Mouse (Mus musculus) ES-Bruce4 (cell line): Measurements from ENCODE around the gene Ubc. TPM values are rescaled to one million over a fixed set of nuclear protein-coding genes. Genes with fewer than 3 reads are reported as not detected.
A peak's percentile ranks its signal among the peaks of the same experiment; 100 is the strongest.

Source experiments
- H3K27ac ChIP-seq: 2 replicates; pipeline ENCODE4 v1.5.1; 2012; ENCODE audit warnings: low read length, inconsistent platforms; ENCODE audit not compliant: insufficient read depth
- H3K27me3 ChIP-seq: 2 replicates; pipeline ENCODE4 v1.6.1; 2012; ENCODE audit warnings: mild to moderate bottlenecking, low read length, inconsistent platforms; ENCODE audit not compliant: control insufficient read depth, poor library complexity, insufficient read depth, severe bottlenecking
- H3K36me3 ChIP-seq: 2 replicates; pipeline ENCODE4 v1.6.1; 2012; ENCODE audit warnings: inconsistent platforms, mild to moderate bottlenecking, low read length, moderate library complexity; ENCODE audit not compliant: control insufficient read depth, poor library complexity, insufficient read depth, severe bottlenecking
- H3K4me1 ChIP-seq: one replicate; pipeline ENCODE4 v1.8.1; 2011; ENCODE audit warnings: low read length; ENCODE audit not compliant: control insufficient read depth, insufficient read depth
- H3K4me3 ChIP-seq: 2 replicates; pipeline ENCODE4 v1.5.1; 2011; ENCODE audit warnings: low read depth, mild to moderate bottlenecking, low read length
- H3K9ac ChIP-seq: 2 replicates; pipeline ENCODE4 v1.6.1; 2012; ENCODE audit warnings: low read depth, mild to moderate bottlenecking, inconsistent platforms; ENCODE audit not compliant: poor library complexity, severe bottlenecking
- H3K9me3 ChIP-seq: replicated peaks from 2 replicates; pipeline ENCODE4 v1.6.1; 2012; ENCODE audit warnings: mild to moderate bottlenecking, low read length, inconsistent platforms; ENCODE audit not compliant: control insufficient read depth, poor library complexity, insufficient read depth, severe bottlenecking
- CTCF ChIP-seq: IDR thresholded peaks from one replicate; pipeline ENCODE4 v1.8.1; 2011; ENCODE audit warnings: low read depth, low read length
- EP300 ChIP-seq: IDR thresholded peaks from 2 replicates; pipeline ENCODE4 v1.6.1; 2011; ENCODE audit warnings: low read depth, low read length; ENCODE audit not compliant: insufficient read depth
- POLR2A ChIP-seq: IDR thresholded peaks from one replicate; pipeline ENCODE4 v1.8.1; 2011; ENCODE audit warnings: low read length; ENCODE audit not compliant: insufficient read depth
- polyA plus RNA-seq: library from polyadenylated mRNA; stranded (reverse); fragments of >200 nt; gene quantifications from 2 replicates; pipeline ENCODE4 v1.2.4, GENCODE M21; 2011; ENCODE audit warnings: low read depth; ENCODE audit not compliant: missing spikeins, insufficient read depth, insufficient read length

Gene Ubc
- polyA plus RNA-seq, 1 experiment = 334 TPM

DNA sequence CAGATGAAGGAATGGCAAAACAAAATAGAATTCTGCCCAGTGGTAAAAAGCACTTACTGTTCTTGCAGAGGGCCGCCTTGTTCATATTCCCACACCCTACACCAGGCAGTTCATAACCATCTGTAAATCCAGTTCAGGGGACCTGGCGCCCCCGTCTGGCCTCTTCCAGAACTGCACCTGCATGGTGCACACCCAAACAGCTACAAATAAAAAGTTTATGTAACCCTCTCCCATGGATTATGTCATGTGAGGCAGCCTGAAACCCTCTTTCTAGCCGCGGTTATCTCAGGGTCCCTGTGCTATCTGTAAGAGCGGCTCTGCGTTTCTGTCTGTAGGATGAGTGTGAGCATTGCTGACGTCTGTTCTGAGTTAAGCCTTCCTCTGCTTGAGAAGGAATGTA lies 41.5 kb downstream of the Ubc start:
- H3K27me3 ChIP-seq = no peaks in the 10 kb centered on the region
- H3K9ac ChIP-seq = no peak overlapping the region
- no peaks in the 10 kb centered on the region for H3K36me3 ChIP-seq
- H3K4me3 ChIP-seq = no peak overlapping the region
- H3K4me1 ChIP-seq = no peaks in the 10 kb centered on the region
- H3K27ac ChIP-seq = no peak overlapping the region
- TF ChIP-seq EP300 (no peak), CTCF (peak; percentile 85)
- H3K9me3 ChIP-seq = no peaks in the 10 kb centered on the region

DNA sequence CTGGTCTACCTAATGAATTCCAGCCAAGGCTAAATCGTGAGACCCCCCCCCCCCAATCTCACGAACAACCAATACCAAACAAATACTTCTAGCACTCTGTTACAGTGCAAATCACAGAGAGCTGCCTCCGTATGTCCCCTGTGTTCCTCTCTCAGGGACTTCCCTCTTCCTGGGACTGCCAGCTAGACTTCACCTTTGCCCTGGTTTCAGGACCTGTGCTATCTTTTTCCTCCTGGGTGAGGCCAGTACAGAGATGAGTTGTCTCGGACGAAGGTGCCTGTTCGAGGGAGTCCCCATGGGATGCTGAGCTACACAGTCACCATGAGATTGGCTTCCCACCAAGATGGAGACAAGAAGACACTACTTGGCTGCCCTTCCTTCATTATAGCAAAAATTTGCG lies 41.9 kb downstream of the Ubc start:
- Histone ChIP-seq H3K9ac (no peak overlapping the region), H3K4me3 (no peak overlapping the region), H3K27me3 (no peaks in the 10 kb centered on the region), H3K36me3 (no peaks in the 10 kb centered on the region), H3K4me1 (no peaks in the 10 kb centered on the region), H3K27ac (no peak overlapping the region), H3K9me3 (no peaks in the 10 kb centered on the region)
- TF ChIP-seq POLR2A (no peak), EP300 (no peak), CTCF (no peak)

DNA sequence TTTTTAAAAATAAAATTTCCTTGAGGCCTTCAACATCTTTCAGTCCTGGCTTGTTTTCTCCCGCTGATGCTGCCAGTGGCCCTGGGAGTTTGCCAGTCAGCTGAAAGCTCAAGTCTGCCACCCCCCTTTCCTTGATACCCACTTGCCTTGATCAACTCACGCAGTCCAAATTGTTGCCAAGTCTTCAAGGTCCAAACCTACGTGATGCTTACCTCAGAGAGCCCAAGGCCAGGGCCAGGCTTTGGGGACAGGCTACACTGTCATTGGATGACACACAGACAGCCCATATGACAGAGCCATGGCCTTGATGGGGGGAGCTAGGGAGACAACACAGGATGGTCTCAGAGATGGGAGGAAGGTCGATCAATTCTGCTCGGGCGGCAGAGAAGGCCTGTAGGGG lies 45.7 kb downstream of the Ubc start:
- Histone ChIP-seq H3K27me3 (no peaks in the 10 kb centered on the region), H3K9ac (no peak overlapping the region), H3K36me3 (no peaks in the 10 kb centered on the region), H3K4me1 (no peaks in the 10 kb centered on the region), H3K27ac (no peak overlapping the region), H3K9me3 (no peaks in the 10 kb centered on the region), H3K4me3 (no peak overlapping the region)
- TF ChIP-seq EP300 (no peak), CTCF (no peak)

DNA sequence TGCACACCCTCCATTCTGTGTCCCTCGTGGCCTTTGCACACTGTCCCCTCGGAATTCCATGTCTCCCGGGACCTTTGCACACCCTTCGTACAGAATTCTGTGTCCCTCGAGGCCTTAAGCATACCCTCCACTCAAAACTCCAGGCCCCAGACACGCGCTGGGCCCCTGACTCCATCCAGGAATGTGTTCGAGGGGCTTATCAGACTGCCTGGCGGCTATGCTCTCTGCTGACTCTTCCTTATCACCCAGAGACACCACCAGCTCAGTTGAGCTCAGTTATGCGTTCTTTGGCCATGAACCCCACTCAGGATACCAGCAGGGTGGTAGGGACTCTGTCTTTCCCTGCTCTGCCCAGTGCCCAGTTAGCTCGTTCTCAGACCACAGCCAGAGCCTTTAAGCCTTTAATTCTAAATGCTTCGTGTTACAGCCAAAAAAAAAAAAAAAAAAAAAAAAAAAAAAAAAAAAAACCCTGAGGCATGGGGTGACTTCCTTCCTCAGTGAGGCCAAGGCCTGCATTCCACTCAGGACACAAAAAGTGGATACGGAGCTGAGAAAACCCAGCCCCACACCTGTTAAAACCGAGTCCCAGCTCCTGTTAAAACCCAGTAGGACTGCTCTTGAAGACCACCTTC lies 48.4 kb downstream of the Ubc start:
- Histone ChIP-seq H3K27ac (no peak overlapping the region), H3K9ac (no peak overlapping the region), H3K9me3 (no peaks in the 10 kb centered on the region), H3K4me3 (0 out of 2 replicates have a peak overlapping the region, but pooled peaks have one; percentile 17), H3K4me1 (no peaks in the 10 kb centered on the region), H3K27me3 (no peaks in the 10 kb centered on the region), H3K36me3 (no peaks in the 10 kb centered on the region)
- TF ChIP-seq POLR2A (no peak), CTCF (no peak), EP300 (no peak)

DNA sequence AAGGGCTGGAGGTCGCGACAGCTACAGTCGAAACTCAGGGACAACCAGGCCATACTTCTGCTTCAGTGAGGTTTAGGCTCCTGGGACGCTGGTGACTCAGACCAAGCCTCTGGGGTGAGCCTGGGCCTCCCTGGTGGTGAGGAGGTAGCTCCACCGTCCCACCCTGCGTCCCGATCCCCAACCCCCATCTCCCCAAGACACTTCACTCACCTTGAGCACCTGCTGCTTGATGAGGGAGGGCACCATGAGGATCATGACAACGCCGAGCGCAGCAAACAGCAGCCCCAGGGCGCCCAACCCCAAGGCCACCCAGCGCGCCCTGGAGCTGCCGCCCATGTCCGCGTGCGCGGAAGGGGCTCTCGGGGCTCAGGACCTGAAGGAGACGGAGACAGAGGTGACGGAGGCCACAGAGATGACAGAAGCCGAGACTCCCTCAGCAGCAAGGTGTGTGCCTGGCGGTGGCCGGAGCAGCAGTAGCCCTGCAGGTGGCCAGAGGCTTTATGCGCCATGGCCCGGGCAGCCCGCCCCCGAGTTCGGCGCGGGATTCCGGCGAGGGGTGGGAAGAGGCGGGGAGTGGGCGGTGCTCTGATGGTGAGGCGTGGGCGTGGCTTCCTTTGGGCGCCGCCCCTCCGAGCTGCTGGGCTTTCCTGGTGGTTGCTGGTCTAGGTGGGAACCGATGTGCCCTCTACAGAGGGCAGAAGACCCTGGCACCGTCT lies 49.3 kb downstream of the Ubc start, which contains the start of gene Scarb1:
Scarb1 (minus strand) TSS at position 548 of the 716 bp plus-strand sequence.
- no peaks in the 10 kb centered on the region for H3K4me1 ChIP-seq
- H3K36me3 ChIP-seq = no peaks in the 10 kb centered on the region
- no peaks in the 10 kb centered on the region for H3K9me3 ChIP-seq
- TF ChIP-seq EP300 = no peak
- peak; percentile 76 for TF ChIP-seq POLR2A
- H3K4me3 ChIP-seq = peak within 1 kb of the TSS; percentile 93
- peak within 1 kb of the TSS; percentile 34 for H3K9ac ChIP-seq
- H3K27ac ChIP-seq = no peak within 1 kb of the TSS
- no peaks in the 10 kb centered on the region for H3K27me3 ChIP-seq

DNA sequence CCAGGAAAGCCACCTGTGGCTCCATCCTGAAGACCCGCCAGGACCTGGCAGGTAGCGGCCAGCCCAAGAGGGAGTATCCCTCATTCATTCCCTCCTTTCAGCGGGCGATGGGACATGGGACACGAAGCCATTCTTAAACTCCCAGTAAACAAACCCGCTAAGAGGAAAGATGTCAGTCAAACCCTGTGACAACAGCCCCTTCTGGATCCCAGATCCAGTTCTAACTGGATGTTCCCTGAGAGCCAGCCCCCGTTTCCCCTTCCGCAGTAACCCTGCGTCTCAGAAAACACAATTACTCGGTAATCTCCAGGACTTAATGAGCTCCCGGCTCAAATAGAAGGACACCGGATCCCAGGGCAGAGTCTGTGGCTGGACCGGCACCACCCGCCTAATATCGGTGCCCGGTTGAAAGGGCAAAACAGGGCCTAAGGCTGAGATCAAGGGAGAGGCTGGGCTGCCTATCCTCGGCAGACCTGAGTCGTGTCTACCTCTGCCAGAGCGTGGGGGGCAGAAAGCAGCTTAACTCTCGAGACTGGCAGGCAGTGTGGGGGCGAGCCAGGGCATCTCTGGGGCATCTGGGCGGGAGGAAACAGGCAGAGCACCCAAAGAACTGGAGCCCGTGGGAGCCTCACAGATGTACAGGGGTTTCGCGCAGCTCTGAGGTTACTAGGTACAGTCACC lies 50.0 kb downstream of the Ubc start:
- Histone ChIP-seq H3K27ac (no peak overlapping the region), H3K36me3 (no peaks in the 10 kb centered on the region), H3K9me3 (no peaks in the 10 kb centered on the region), H3K4me3 (peak overlapping the region; percentile 93), H3K9ac (peak overlapping the region; percentile 34), H3K4me1 (no peaks in the 10 kb centered on the region), H3K27me3 (no peaks in the 10 kb centered on the region)
- TF ChIP-seq EP300 (no peak), CTCF (no peak), POLR2A (no peak)
